Mouse (Mus musculus): Measurements from ENCODE around the gene Scaf8.

GRCm38 (mm10) chr17:3208471-3208870, 93.7 kb downstream of the Scaf8 start:
- TF ChIP-seq POLR2A (IDR thresholded peaks at IDR 0.05; ENCODE audit: low read depth, low read length), result no peak
- TF ChIP-seq CTCF (conservative IDR thresholded peaks at IDR 0.05; ENCODE audit: insufficient read depth, insufficient read length, low read depth, low read length), result no peak
